Mouse (Mus musculus) heart, postnatal 0 days (tissue): ENCODE results near the gene Rxra. TPM values are rescaled to one million over a fixed set of nuclear protein-coding genes. Genes with fewer than 3 reads are reported as not detected.
A peak's percentile ranks its signal among the peaks of the same experiment; 100 is the strongest.

Source experiments
- ATAC-seq: fragments of 200-750 bp; cut with Nextera tagmentation; 2 replicates; pipeline ENCODE4 v1.8.0; 2017; ENCODE audit warnings: low read depth, moderate number of reproducible peaks, moderate library complexity; ENCODE audit not compliant: insufficient read depth
- DNase-seq: peaks from one replicate; pipeline ENCODE4 v3.0.0-alpha.2; 2016; ENCODE audit warnings: low spot score
- H3K27ac ChIP-seq: fragments of 300-500 bp; sonication (generic); 2 replicates; pipeline ENCODE4 v1.5.1; 2014; ENCODE audit warnings: low read depth, mild to moderate bottlenecking
- H3K27me3 ChIP-seq: fragments of 300-500 bp; sonication (generic); 2 replicates; pipeline ENCODE4 v1.6.1; 2014; ENCODE audit warnings: low read length, mixed read lengths; ENCODE audit not compliant: control insufficient read depth, insufficient read depth
- H3K36me3 ChIP-seq: fragments of 300-500 bp; sonication (generic); replicated peaks from 2 replicates; pipeline ENCODE4 v1.6.1; 2014; ENCODE audit warnings: low read length, mixed read lengths; ENCODE audit not compliant: control insufficient read depth, insufficient read depth
- H3K4me1 ChIP-seq: fragments of 300-500 bp; sonication (generic); 2 replicates; pipeline ENCODE4 v1.6.1; 2014; ENCODE audit warnings: antibody characterized with exemption; ENCODE audit not compliant: control insufficient read depth, insufficient read depth
- H3K4me2 ChIP-seq: fragments of 300-500 bp; sonication (generic); 2 replicates; pipeline ENCODE4 v1.6.1; 2014; ENCODE audit warnings: low read depth, mild to moderate bottlenecking, low read length, moderate library complexity
- H3K4me3 ChIP-seq: fragments of 300-500 bp; sonication (generic); 2 replicates; pipeline ENCODE4 v1.5.1; 2014; ENCODE audit warnings: low read depth, low read length
- H3K9ac ChIP-seq: fragments of 300-500 bp; sonication (generic); replicated peaks from 2 replicates; pipeline ENCODE4 v1.6.1; 2014; ENCODE audit warnings: low read depth, low read length, mixed read lengths
- H3K9me3 ChIP-seq: fragments of 300-500 bp; sonication (generic); replicated peaks from 2 replicates; pipeline ENCODE4 v1.6.1; 2016; ENCODE audit warnings: low read length; ENCODE audit not compliant: control insufficient read depth
- CTCF ChIP-seq: IDR thresholded peaks from 2 replicates; pipeline ENCODE4 v1.5.1; 2016; ENCODE audit warnings: antibody characterized with exemption, control low read depth, low read depth
- EP300 ChIP-seq: IDR thresholded peaks from 2 replicates; pipeline ENCODE4 v1.6.1; 2016; ENCODE audit warnings: antibody characterized with exemption, low read depth
- WGBS: fragments of 180-500 bp; shearing (Covaris S2); extraction: QIAGEN DNeasy Blood & Tissue Kit; methylation state at CpG from one replicate; pipeline ENCODE4 v1.1.7; 2014; 5-methylcytosine and 5-hydroxymethylcytosine counted together
- polyA plus RNA-seq: library from polyadenylated mRNA; unstranded; fragments of >200 nt; fragmentation: Nextera tagmentation; extraction: Ambion mirVana; gene quantifications from 2 replicates; pipeline ENCODE4 v1.2.1, GENCODE M21; 2015
- total RNA-seq: library from RNA; depleted of rRNA; stranded (reverse); fragments of >200 nt; gene quantifications from 2 replicates; pipeline ENCODE4 v1.2.3, GENCODE M21; 2014; ENCODE audit warnings: low replicate concordance

The Rxra gene
- total and polyA plus RNA-seq, 2 experiments from 2014 or later = 5.5 to 56.9 TPM

GRCm38 (mm10) chr2:27692608-27693007 is 16.4 kb downstream of the Rxra start:
- peak overlapping the region; percentile 3; the same call in 1 of the 2 replicates for H3K4me2 ChIP-seq

GRCm38 (mm10) chr2:27693684-27694083 is 17.4 kb downstream of the Rxra start:
- no peak overlapping the region for H3K4me3 ChIP-seq
- ATAC-seq = no peak
- WGBS = 58% methylated on average over 6 of the region's 6 CpGs
- TF ChIP-seq CTCF = no peak
- no peak for TF ChIP-seq EP300
- peaks cover 61% of the 10 kb centered on the region for H3K4me1 ChIP-seq
- H3K27ac ChIP-seq = no peak overlapping the region
- no peaks in the 10 kb centered on the region for H3K27me3 ChIP-seq
- no peaks in the 10 kb centered on the region for H3K36me3 ChIP-seq
- H3K4me2 ChIP-seq = no peak overlapping the region
- DNase-seq = no peak
- no peak overlapping the region for H3K9ac ChIP-seq
- H3K9me3 ChIP-seq = no peaks in the 10 kb centered on the region

More at GRCm38 (mm10) chr2:27692608-27693007, 16.4 kb downstream of the Rxra start:
- Histone ChIP-seq H3K27ac (no peak overlapping the region), H3K4me3 (no peak overlapping the region), H3K27me3 (no peaks in the 10 kb centered on the region), H3K9me3 (no peaks in the 10 kb centered on the region), H3K4me1 (peaks cover 68% of the 10 kb centered on the region), H3K36me3 (no peaks in the 10 kb centered on the region), H3K9ac (no peak overlapping the region)
- ATAC-seq = peak; percentile 67
- peak; percentile 70 for DNase-seq
- TF ChIP-seq EP300 = 0 out of 2 replicates have a peak, but pooled peaks have one; percentile 53
- no peak for TF ChIP-seq CTCF
- 20% methylated on average over 3 of the region's 3 CpGs for WGBS

DNA sequence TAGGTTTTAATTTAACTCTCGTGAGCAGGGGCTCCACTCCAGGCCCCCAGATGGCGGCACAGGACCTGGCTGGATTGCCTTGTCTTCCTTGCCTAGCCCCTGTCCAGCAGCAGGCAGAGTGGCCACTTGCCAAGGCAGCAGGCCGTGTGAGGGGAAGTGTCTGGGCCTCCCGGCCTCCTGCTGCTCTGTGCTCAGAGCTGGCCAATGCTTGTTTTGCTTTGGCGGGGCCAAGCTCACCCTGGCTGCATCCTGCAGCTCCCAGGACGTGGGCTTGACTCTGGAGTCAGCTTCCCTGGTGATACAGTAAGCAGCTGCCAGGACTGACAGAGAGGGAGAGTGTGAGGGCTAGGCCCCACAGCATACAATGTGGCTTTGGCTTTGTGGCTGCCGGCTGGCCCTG is 23.3 kb downstream of the Rxra start:
- TF ChIP-seq CTCF (peak; percentile 69), EP300 (no peak; the same call in 1 of the 2 replicates)
- no peak overlapping the region for H3K4me3 ChIP-seq
- H3K27me3 ChIP-seq = no peaks in the 10 kb centered on the region

GRCm38 (mm10) chr2:27702283-27702682 is 26.0 kb downstream of the Rxra start:
- DNase-seq (no peak), ATAC-seq (no peak)
- no peak overlapping the region for H3K9ac ChIP-seq
- no peak overlapping the region for H3K4me3 ChIP-seq
- H3K27me3 ChIP-seq = no peaks in the 10 kb centered on the region
- no peak overlapping the region for H3K4me2 ChIP-seq
- no peak overlapping the region for H3K27ac ChIP-seq
- 80% methylated on average over 3 of the region's 3 CpGs for WGBS
- no peaks in the 10 kb centered on the region for H3K36me3 ChIP-seq
- peaks cover 65% of the 10 kb centered on the region for H3K4me1 ChIP-seq
- no peaks in the 10 kb centered on the region for H3K9me3 ChIP-seq
- no peak for TF ChIP-seq CTCF
- no peak for TF ChIP-seq EP300

More for the DNA sequence above, 23.3 kb downstream of the Rxra start:
- ATAC-seq (peak; percentile 88), DNase-seq (peak; percentile 88)
- H3K4me2 ChIP-seq = peak overlapping the region; percentile 4; the same call in 1 of the 2 replicates
- H3K27ac ChIP-seq = peak overlapping the region; percentile 69
- H3K9ac ChIP-seq = 0 out of 2 replicates have a peak overlapping the region, but pooled peaks have one; percentile 12
- H3K4me1 ChIP-seq = peaks cover 60% of the 10 kb centered on the region
- H3K36me3 ChIP-seq = no peaks in the 10 kb centered on the region
- 3% methylated on average over 7 of the region's 7 CpGs for WGBS
- H3K9me3 ChIP-seq = no peaks in the 10 kb centered on the region

GRCm38 (mm10) chr2:27702904-27703666 is 26.8 kb downstream of the Rxra start:
- TF ChIP-seq CTCF = no peak
- no peak for TF ChIP-seq EP300
- Histone ChIP-seq H3K4me3 (no peak overlapping the region), H3K36me3 (no peaks in the 10 kb centered on the region), H3K27ac (no peak overlapping the region), H3K27me3 (no peaks in the 10 kb centered on the region), H3K4me2 (no peak overlapping the region), H3K9me3 (no peaks in the 10 kb centered on the region), H3K9ac (0 out of 2 replicates have a peak overlapping the region, but pooled peaks have one; percentile 16), H3K4me1 (peaks cover 59% of the 10 kb centered on the region)
- 58% methylated on average over 10 of the region's 10 CpGs for WGBS
- DNase-seq (no peak), ATAC-seq (no peak)
